ENCODE assay signal across 13 mouse cellular contexts in the genomic region with DNA sequence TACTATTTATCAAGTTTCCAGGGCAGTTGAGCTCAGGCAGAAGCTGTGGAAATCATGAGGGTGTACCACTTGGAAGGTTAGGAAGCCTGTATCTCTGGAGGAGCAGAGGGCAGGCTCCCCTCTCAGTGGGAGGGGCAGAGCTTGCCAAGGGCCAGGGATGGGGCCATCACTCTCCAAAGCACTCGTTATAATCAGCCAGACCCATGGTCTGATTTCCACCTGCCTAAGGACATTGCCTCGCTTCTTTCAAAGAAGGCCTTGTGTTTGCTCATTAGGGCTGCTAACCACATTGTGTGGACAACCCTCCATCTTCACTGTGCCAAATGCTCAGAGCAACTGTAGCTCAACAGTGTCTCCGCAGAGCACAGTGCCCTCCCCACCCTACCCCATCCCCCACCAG.
DNase-seq lines count a peak whose midpoint lies in the region; ATAC-seq and TF ChIP-seq lines count a peak whose summit lies in the region.
"Had no signal": no experiment of that assay in that cellular context is flagged by ENCODE, and none has a peak within 500 bp of the region (broad histone marks: within the 10 kb centered on the region; RNA-seq: fewer than 3 reads in every experiment).

No protein-coding gene starts in this region.

- H3K4me1 ChIP-seq in forebrain, embryonic 14.5 days (ENCODE audit: control insufficient read depth, insufficient read depth, low read length): peaks cover 9% of the 10 kb centered on the region; the same call in 1 of the 2 replicates
- peaks cover 23% of the 10 kb centered on the region for H3K4me1 ChIP-seq in forebrain, embryonic 10.5 days
- H3K4me1 ChIP-seq in liver, embryonic 12.5 days: peaks cover 17% of the 10 kb centered on the region
- peaks cover 33% of the 10 kb centered on the region for H3K4me1 ChIP-seq in cerebellum, adult 2 months (ENCODE audit: control insufficient read depth, insufficient read depth, low read length)
- H3K4me1 ChIP-seq in kidney, embryonic 14.5 days (ENCODE audit: control insufficient read depth, insufficient read depth, low read length): no peaks in the 10 kb centered on the region

- no peaks in the 10 kb centered on the region for H3K27me3 ChIP-seq in forebrain, embryonic 14.5 days (replicated peaks; ENCODE audit: control insufficient read depth, insufficient read depth, low read length)
- no peaks in the 10 kb centered on the region for H3K27me3 ChIP-seq in forebrain, embryonic 10.5 days (ENCODE audit: poor library complexity, severe bottlenecking)
- no peaks in the 10 kb centered on the region for H3K27me3 ChIP-seq in liver, embryonic 12.5 days (replicated peaks)
- H3K27me3 ChIP-seq in cerebellum, adult 2 months (ENCODE audit: control insufficient read depth, insufficient read depth, low read length): no peaks in the 10 kb centered on the region
- no peaks in the 10 kb centered on the region for H3K27me3 ChIP-seq in myocyte (ENCODE audit: control insufficient read depth, insufficient read depth, insufficient read length)
- H3K27me3 ChIP-seq in kidney, embryonic 14.5 days (ENCODE audit: control insufficient read depth, insufficient read depth, low read length): no peaks in the 10 kb centered on the region

- TF ChIP-seq CTCF in cerebellum, adult 2 months (IDR thresholded peaks at IDR 0.05; ENCODE audit: borderline replicate concordance, insufficient read depth, low read depth, low read length): no peak

- no peaks in the 10 kb centered on the region for H3K79me2 ChIP-seq in myocyte (ENCODE audit: control insufficient read depth, insufficient read depth)

- H3K9me3 ChIP-seq in forebrain, embryonic 14.5 days (replicated peaks; ENCODE audit: control insufficient read depth, low read length): no peaks in the 10 kb centered on the region
- H3K9me3 ChIP-seq in forebrain, embryonic 10.5 days: no peaks in the 10 kb centered on the region
- H3K9me3 ChIP-seq in liver, embryonic 12.5 days (replicated peaks): no peaks in the 10 kb centered on the region
- no peaks in the 10 kb centered on the region for H3K9me3 ChIP-seq in kidney, embryonic 14.5 days (ENCODE audit: control insufficient read depth, low read length)
- H3K9me3 ChIP-seq: G1E had no signal

- H3ac ChIP-seq in myocyte (ENCODE audit: control insufficient read depth, insufficient read length): no peak overlapping the region

- TF ChIP-seq POLR2A in cerebellum, adult 2 months (IDR thresholded peaks at IDR 0.05; ENCODE audit: borderline replicate concordance, insufficient read depth, low read length): no peak
- no peak for TF ChIP-seq POLR2A in myocyte (IDR thresholded peaks at IDR 0.05; ENCODE audit: insufficient read length, low read depth)

- peak; percentile 56 for DNase-seq in forebrain, embryonic 14.5 days (ENCODE audit: low spot score)
- DNase-seq in forebrain, embryonic 10.5 days (ENCODE audit: extremely low spot score, low spot score): no peak
- DNase-seq in liver: no peak
- peak in 1 of 2 experiments; percentile 56 for DNase-seq in cerebellum, adult 2 months
- DNase-seq: right cerebral cortex, adult 18-20 months had no signal

- H3K4me3 ChIP-seq in forebrain, embryonic 14.5 days (ENCODE audit: low read depth, low read length): no peak overlapping the region
- H3K4me3 ChIP-seq in forebrain, embryonic 10.5 days: no peak overlapping the region
- no peak overlapping the region for H3K4me3 ChIP-seq in liver, embryonic 12.5 days
- H3K4me3 ChIP-seq in cerebellum, adult 2 months (replicated peaks; ENCODE audit: insufficient read depth, low read depth, low read length): no peak overlapping the region
- H3K4me3 ChIP-seq in myocyte: no peak overlapping the region
- H3K4me3 ChIP-seq in kidney, embryonic 14.5 days (ENCODE audit: low read length): no peak overlapping the region

- no peak overlapping the region for H3K9ac ChIP-seq in forebrain, embryonic 14.5 days (ENCODE audit: low read length)
- H3K9ac ChIP-seq in liver, embryonic 12.5 days: no peak overlapping the region
- H3K9ac ChIP-seq in kidney, embryonic 14.5 days (ENCODE audit: low read depth, low read length): no peak overlapping the region

- H3K27ac ChIP-seq in forebrain, embryonic 14.5 days (ENCODE audit: low read depth, low read length): 0 out of 2 replicates have a peak overlapping the region, but pooled peaks have one; percentile 29
- H3K27ac ChIP-seq in forebrain, embryonic 10.5 days: no peak overlapping the region
- 0 out of 2 replicates have a peak overlapping the region, but pooled peaks have one; percentile 38 for H3K27ac ChIP-seq in liver, embryonic 12.5 days
- H3K27ac ChIP-seq in cerebellum, adult 2 months (ENCODE audit: insufficient read depth, low read length): 0 out of 2 replicates have a peak overlapping the region, but pooled peaks have one; percentile 30
- no peak overlapping the region for H3K27ac ChIP-seq in kidney, embryonic 14.5 days (ENCODE audit: low read depth, low read length)

- 20% methylated on average over 3 of the region's 3 CpGs for WGBS in forebrain, embryonic 14.5 days
- 50% methylated on average over 3 of the region's 3 CpGs for WGBS in forebrain, embryonic 10.5 days
- 63% methylated on average over 3 of the region's 3 CpGs for WGBS in liver, embryonic 12.5 days (ENCODE audit: insufficient replicate concordance)
- WGBS in cerebellum, adult 2 months: 22% methylated on average over 3 of the region's 3 CpGs
- 74% methylated on average over 3 of the region's 3 CpGs for WGBS in kidney, embryonic 14.5 days

- ATAC-seq in forebrain, embryonic 14.5 days: 0 out of 2 replicates have a peak, but pooled peaks have one; percentile 18
- no peak for ATAC-seq in liver, embryonic 12.5 days
- ATAC-seq in monocyte, adult 5-6 weeks (replicated peaks; ENCODE audit: insufficient number of reproducible peaks, low FRiP score, low TSS enrichment, poor library complexity, severe bottlenecking): no peak
- no peak for ATAC-seq in kidney, embryonic 14.5 days (ENCODE audit: low FRiP score, low TSS enrichment)
- ATAC-seq: inflammation-experienced regulatory T-cells, adult 6 months; midbrain, embryonic 16.5 days had no signal

- H3K4me2 ChIP-seq in forebrain, embryonic 14.5 days (ENCODE audit: low read length): no peak overlapping the region
- H3K4me2 ChIP-seq in liver, embryonic 12.5 days: no peak overlapping the region
- H3K4me2 ChIP-seq in myocyte (ENCODE audit: low read depth): peak overlapping the region; percentile 39
- no peak overlapping the region for H3K4me2 ChIP-seq in kidney, embryonic 14.5 days (replicated peaks; ENCODE audit: low read depth, low read length)
- H3K4me2 ChIP-seq: liver, embryonic 11.5 days had no signal

- peaks cover 10% of the 10 kb centered on the region; the same call in 1 of the 2 replicates for H3K36me3 ChIP-seq in forebrain, embryonic 14.5 days (ENCODE audit: control insufficient read depth, insufficient read depth, low read length)
- peaks cover 77% of the 10 kb centered on the region for H3K36me3 ChIP-seq in forebrain, embryonic 10.5 days (replicated peaks)
- peaks cover 70% of the 10 kb centered on the region for H3K36me3 ChIP-seq in liver, embryonic 12.5 days
- H3K36me3 ChIP-seq in myocyte (ENCODE audit: control insufficient read depth, insufficient read depth): peaks cover 14% of the 10 kb centered on the region
- peaks cover 37% of the 10 kb centered on the region for H3K36me3 ChIP-seq in kidney, embryonic 14.5 days (ENCODE audit: control insufficient read depth, insufficient read depth, low read length)

TF ChIP-seq in myocyte, 11 proteins besides CTCF, POLR2A, EP300 and RAD21:
- TF ChIP-seq MYOG (IDR thresholded peaks at IDR 0.05; ENCODE audit: control insufficient read depth in 1 of 3, insufficient read depth in 1 of 3, insufficient read length in 2 of 3, low read depth in 2 of 3) (peak in 1 of 3 experiments; percentile 74), MYOD1 (IDR thresholded peaks at IDR 0.05; ENCODE audit: control insufficient read depth in 1 of 3, insufficient read length in 2 of 3, low read depth in 2 of 3) (peak in 2 of 3 experiments; percentile 48 to 80), E2F4 (IDR thresholded peaks at IDR 0.05; ENCODE audit: insufficient read depth) (no peak), REST (IDR thresholded peaks at IDR 0.05; ENCODE audit: insufficient read depth, insufficient read length) (no peak), SRF (IDR thresholded peaks at IDR 0.05; ENCODE audit: control insufficient read depth, insufficient read length, low read depth) (no peak)
TF ChIP-seq in myocyte: peak in this region for 2.

Comparison
In these comparisons a context has a peak if more than half of its experiments do, and no peak if none do; other contexts are left out.
1. H3K27ac ChIP-seq: peak in forebrain, embryonic 14.5 days (single experiment), liver, embryonic 12.5 days (single experiment) and cerebellum, adult 2 months (single experiment); none in forebrain, embryonic 10.5 days (single experiment) and kidney, embryonic 14.5 days (single experiment).